Mouse (Mus musculus) kidney, embryonic 14.5 days (tissue): ENCODE results near the gene Hmx3. TPM values are rescaled to one million over a fixed set of nuclear protein-coding genes. Genes with fewer than 3 reads are reported as not detected.

Source experiments
- ATAC-seq: fragments of 200-750 bp; cut with Nextera tagmentation; 2 replicates; pipeline ENCODE4 v1.8.0; 2017; ENCODE audit warnings: moderate number of reproducible peaks, mild to moderate bottlenecking, moderate TSS enrichment, moderate library complexity; ENCODE audit not compliant: low FRiP score, low TSS enrichment
- H3K27ac ChIP-seq: fragments of 300-500 bp; sonication (generic); 2 replicates; pipeline ENCODE4 v1.5.1; 2014; ENCODE audit warnings: low read depth, mild to moderate bottlenecking, low read length, moderate library complexity, mixed read lengths
- H3K27me3 ChIP-seq: fragments of 300-500 bp; sonication (generic); 2 replicates; pipeline ENCODE4 v1.6.1; 2014; ENCODE audit warnings: mild to moderate bottlenecking, low read length; ENCODE audit not compliant: control insufficient read depth, insufficient read depth
- H3K36me3 ChIP-seq: fragments of 300-500 bp; sonication (generic); 2 replicates; pipeline ENCODE4 v1.6.1; 2014; ENCODE audit warnings: low read length, mixed read lengths; ENCODE audit not compliant: control insufficient read depth, insufficient read depth
- H3K4me1 ChIP-seq: fragments of 300-500 bp; sonication (generic); 2 replicates; pipeline ENCODE4 v1.6.1; 2014; ENCODE audit warnings: low read length, mixed read lengths; ENCODE audit not compliant: control insufficient read depth, insufficient read depth
- H3K4me2 ChIP-seq: fragments of 300-500 bp; sonication (generic); replicated peaks from 2 replicates; pipeline ENCODE4 v1.6.1; 2014; ENCODE audit warnings: low read depth, mild to moderate bottlenecking, low read length
- H3K4me3 ChIP-seq: fragments of 300-500 bp; sonication (generic); 2 replicates; pipeline ENCODE4 v1.5.1; 2014; ENCODE audit warnings: mild to moderate bottlenecking, low read length
- H3K9ac ChIP-seq: fragments of 300-500 bp; sonication (generic); 2 replicates; pipeline ENCODE4 v1.6.1; 2014; ENCODE audit warnings: low read depth, mild to moderate bottlenecking, low read length, moderate library complexity
- H3K9me3 ChIP-seq: fragments of 300-500 bp; sonication (generic); 2 replicates; pipeline ENCODE4 v1.6.1; 2016; ENCODE audit warnings: low read length; ENCODE audit not compliant: control insufficient read depth
- WGBS: fragments of 180-500 bp; shearing (Covaris S2); extraction: QIAGEN DNeasy Blood & Tissue Kit; methylation state at CpG from one replicate; pipeline ENCODE4 v1.1.7; 2014; 5-methylcytosine and 5-hydroxymethylcytosine counted together
- polyA plus RNA-seq: library from polyadenylated mRNA; unstranded; fragments of >200 nt; fragmentation: Nextera tagmentation; extraction: Ambion mirVana; gene quantifications from 2 replicates; pipeline ENCODE4 v1.2.1, GENCODE M21; 2014

The Hmx3 gene
- polyA plus RNA-seq, 1 experiment from 2014 or later, result not detected

GRCm38 (mm10) chr7:131582178-131582577, 39.5 kb downstream of the Hmx3 start:
- Histone ChIP-seq H3K27me3 (no peaks in the 10 kb centered on the region), H3K9ac (no peak overlapping the region), H3K27ac (no peak overlapping the region), H3K9me3 (no peaks in the 10 kb centered on the region), H3K4me1 (no peaks in the 10 kb centered on the region), H3K4me2 (no peak overlapping the region), H3K36me3 (no peaks in the 10 kb centered on the region), H3K4me3 (no peak overlapping the region)
- WGBS, result 38% methylated on average over 9 of the region's 9 CpGs
- no peak for ATAC-seq

GRCm38 (mm10) chr7:131585551-131585950, 42.9 kb downstream of the Hmx3 start:
- H3K36me3 ChIP-seq, result no peaks in the 10 kb centered on the region
- WGBS, result 85% methylated on average over 5 of the region's 5 CpGs
- ATAC-seq, result no peak
- no peaks in the 10 kb centered on the region for H3K4me1 ChIP-seq
- H3K27me3 ChIP-seq, result no peaks in the 10 kb centered on the region
- H3K9me3 ChIP-seq, result no peaks in the 10 kb centered on the region
- H3K4me2 ChIP-seq, result no peak overlapping the region
- H3K27ac ChIP-seq, result no peak overlapping the region
- H3K9ac ChIP-seq, result no peak overlapping the region
- no peak overlapping the region for H3K4me3 ChIP-seq

Other genes with a start within 250 kb of the Hmx3 start
- not detected in 2 replicates for gene Cuzd1, start 220.6 kb upstream of the Hmx3 start, polyA plus RNA-seq
- not detected in 2 replicates for gene Fam24b, start 213.4 kb upstream of the Hmx3 start, polyA plus RNA-seq
- gene Fam24a, start 209.0 kb upstream of the Hmx3 start, polyA plus RNA-seq, result not detected in 2 replicates
- 18.5 and 21.3 TPM in 2 replicates for gene 2310057M21Rik, start 180.1 kb upstream of the Hmx3 start, polyA plus RNA-seq
- 65.1 and 76.9 TPM in 2 replicates for gene Pstk, start 171.7 kb upstream of the Hmx3 start, polyA plus RNA-seq
- 14.8 and 23.4 TPM in 2 replicates for gene Ikzf5, start 132.3 kb upstream of the Hmx3 start, polyA plus RNA-seq
- gene Acadsb, start 132.3 kb upstream of the Hmx3 start, polyA plus RNA-seq, result 60.3 and 93.0 TPM in 2 replicates
- gene Hmx2, start 5.9 kb downstream of the Hmx3 start, polyA plus RNA-seq, result not detected in 2 replicates
- gene Bub3, start 17.4 kb downstream of the Hmx3 start, polyA plus RNA-seq, result 241 and 263 TPM in 2 replicates